Mouse (Mus musculus): ENCODE results near the gene Celsr2. TPM values are rescaled to one million over a fixed set of nuclear protein-coding genes. Genes with fewer than 3 reads are reported as not detected.

Gene Celsr2
- polyA plus RNA-seq, 1 experiment: not detected

DNA sequence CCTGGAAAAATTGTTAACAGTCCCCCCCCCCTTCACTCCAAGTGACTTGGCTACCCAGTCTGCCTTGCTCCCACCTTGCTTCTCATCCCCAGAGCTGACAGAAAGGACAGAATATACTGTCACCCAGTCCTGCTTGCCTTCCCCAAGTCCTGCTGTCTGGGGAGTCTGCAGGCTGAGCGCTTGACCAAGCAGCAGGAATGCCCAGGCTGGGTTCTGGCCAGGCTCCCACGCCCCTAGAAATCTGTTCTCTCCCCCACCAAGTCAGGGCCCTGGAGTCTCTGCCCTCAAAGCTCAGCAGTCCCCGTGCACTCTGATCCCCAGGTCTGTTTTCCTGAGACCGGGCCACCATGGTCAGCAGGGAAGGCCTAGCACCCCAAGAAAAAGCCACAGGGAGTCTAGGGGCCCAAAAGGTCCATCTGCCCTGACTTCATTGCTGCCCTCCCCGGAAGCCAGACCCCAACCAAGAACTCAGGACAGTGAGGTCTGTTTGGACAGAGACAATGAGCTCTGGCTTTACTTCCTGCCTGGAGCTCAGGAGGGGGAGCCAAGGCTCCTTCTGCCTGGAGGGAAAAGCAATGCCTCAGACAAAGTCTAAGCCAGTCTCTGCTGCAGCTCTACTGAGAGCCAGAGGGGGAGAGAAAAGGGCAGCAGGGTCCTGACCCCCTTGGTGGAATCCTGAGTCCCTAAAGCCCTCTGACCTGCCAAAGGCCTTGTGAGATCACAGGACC is 4.2 kb downstream of the Celsr2 start:
- H3K36me3 ChIP-seq (ENCODE audit: control insufficient read depth, insufficient read depth): no peaks in the 10 kb centered on the region

DNA sequence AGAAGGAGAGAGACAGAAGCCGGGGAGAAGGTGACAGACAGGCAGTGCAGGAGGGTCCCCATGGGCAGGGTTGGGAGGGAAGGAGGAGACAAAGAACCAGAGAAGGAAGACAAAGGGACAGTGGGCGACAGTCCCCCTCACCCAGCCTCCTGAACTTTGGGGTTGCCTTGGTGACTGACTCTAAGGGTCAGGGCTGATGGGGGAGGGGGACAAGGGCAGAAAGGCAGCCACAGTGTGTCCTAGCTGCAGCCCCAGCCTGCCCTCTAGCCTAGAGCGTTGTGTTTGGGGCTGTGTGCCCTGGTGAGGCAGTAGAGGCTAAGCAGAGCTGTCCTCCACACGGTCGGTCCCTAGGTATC is 5.0 kb downstream of the Celsr2 start:
- no peak for TF ChIP-seq MAX (IDR thresholded peaks at IDR 0.05)
- TF ChIP-seq CEBPB (IDR thresholded peaks at IDR 0.05; ENCODE audit: low read depth): no peak
- no peak for TF ChIP-seq CTCF (IDR thresholded peaks at IDR 0.05; ENCODE audit: control insufficient read depth, insufficient read depth, insufficient read length)
- TF ChIP-seq MYOG (IDR thresholded peaks at IDR 0.05; ENCODE audit: control insufficient read depth, extremely low read depth, insufficient read length): no peak
- TF ChIP-seq MYOD1 (IDR thresholded peaks at IDR 0.05; ENCODE audit: control insufficient read depth, insufficient read length, low read depth): no peak
- TF ChIP-seq FOSL1 (IDR thresholded peaks at IDR 0.05; ENCODE audit: insufficient read depth, low read length, poor library complexity, severe bottlenecking): no peak
- TF ChIP-seq USF1 (IDR thresholded peaks at IDR 0.05; ENCODE audit: low read depth): no peak
- H3K4me3 ChIP-seq (ENCODE audit: insufficient read depth, poor library complexity, severe bottlenecking): no peak overlapping the region
- H3K27me3 ChIP-seq (ENCODE audit: control insufficient read depth, insufficient read depth, insufficient read length): peaks cover 67% of the 10 kb centered on the region
- H3K36me3 ChIP-seq (ENCODE audit: control insufficient read depth, insufficient read depth): no peaks in the 10 kb centered on the region
- no peaks in the 10 kb centered on the region for H3K79me2 ChIP-seq (ENCODE audit: control insufficient read depth, insufficient read depth)
- no peaks in the 10 kb centered on the region for H3K79me3 ChIP-seq (ENCODE audit: low read depth)
- no peak overlapping the region for H3ac ChIP-seq (ENCODE audit: control insufficient read depth, insufficient read length, low read depth)

More for the DNA sequence above, 4.2 kb downstream of the Celsr2 start:
- H3K79me3 ChIP-seq (ENCODE audit: low read depth): no peaks in the 10 kb centered on the region
- no peaks in the 10 kb centered on the region for H3K79me2 ChIP-seq (ENCODE audit: control insufficient read depth, insufficient read depth)
- H3K4me3 ChIP-seq (ENCODE audit: insufficient read depth, poor library complexity, severe bottlenecking): no peak overlapping the region
- H3ac ChIP-seq (ENCODE audit: control insufficient read depth, insufficient read length, low read depth): no peak overlapping the region
- peaks cover 66% of the 10 kb centered on the region for H3K27me3 ChIP-seq (ENCODE audit: control insufficient read depth, insufficient read depth, insufficient read length)
- TF ChIP-seq MAX (IDR thresholded peaks at IDR 0.05) (no peak), CEBPB (IDR thresholded peaks at IDR 0.05; ENCODE audit: low read depth) (no peak), MYOG (IDR thresholded peaks at IDR 0.05; ENCODE audit: control insufficient read depth, extremely low read depth, insufficient read length) (no peak), FOSL1 (IDR thresholded peaks at IDR 0.05; ENCODE audit: insufficient read depth, low read length, poor library complexity, severe bottlenecking) (no peak), USF1 (IDR thresholded peaks at IDR 0.05; ENCODE audit: low read depth) (no peak), MYOD1 (IDR thresholded peaks at IDR 0.05; ENCODE audit: control insufficient read depth, insufficient read length, low read depth) (no peak), CTCF (IDR thresholded peaks at IDR 0.05; ENCODE audit: control insufficient read depth, insufficient read depth, insufficient read length) (no peak)

GRCm38 (mm10) chr3:108409656-108410358 is 5.5 kb downstream of the Celsr2 start:
- Histone ChIP-seq H3K79me2 (ENCODE audit: control insufficient read depth, insufficient read depth) (no peaks in the 10 kb centered on the region), H3K36me3 (ENCODE audit: control insufficient read depth, insufficient read depth) (no peaks in the 10 kb centered on the region), H3K79me3 (ENCODE audit: low read depth) (no peaks in the 10 kb centered on the region), H3ac (ENCODE audit: control insufficient read depth, insufficient read length, low read depth) (no peak overlapping the region), H3K27me3 (ENCODE audit: control insufficient read depth, insufficient read depth, insufficient read length) (peaks cover 66% of the 10 kb centered on the region), H3K4me3 (ENCODE audit: insufficient read depth, poor library complexity, severe bottlenecking) (no peak overlapping the region)
- TF ChIP-seq MAX (IDR thresholded peaks at IDR 0.05) (no peak), MYOG (IDR thresholded peaks at IDR 0.05; ENCODE audit: control insufficient read depth, extremely low read depth, insufficient read length) (no peak), USF1 (IDR thresholded peaks at IDR 0.05; ENCODE audit: low read depth) (no peak), CTCF (IDR thresholded peaks at IDR 0.05; ENCODE audit: control insufficient read depth, insufficient read depth, insufficient read length) (no peak), MYOD1 (IDR thresholded peaks at IDR 0.05; ENCODE audit: control insufficient read depth, insufficient read length, low read depth) (no peak), FOSL1 (IDR thresholded peaks at IDR 0.05; ENCODE audit: insufficient read depth, low read length, poor library complexity, severe bottlenecking) (no peak), CEBPB (IDR thresholded peaks at IDR 0.05; ENCODE audit: low read depth) (no peak)

- TF ChIP-seq FOSL1 (IDR thresholded peaks at IDR 0.05; ENCODE audit: insufficient read depth, low read length, poor library complexity, severe bottlenecking): no peak
- no peak for TF ChIP-seq CTCF (IDR thresholded peaks at IDR 0.05; ENCODE audit: control insufficient read depth, insufficient read depth, insufficient read length)
- no peak for TF ChIP-seq MYOD1 (IDR thresholded peaks at IDR 0.05; ENCODE audit: control insufficient read depth, insufficient read length, low read depth)
- TF ChIP-seq USF1 (IDR thresholded peaks at IDR 0.05; ENCODE audit: low read depth): no peak
- TF ChIP-seq MAX (IDR thresholded peaks at IDR 0.05): no peak
- no peak for TF ChIP-seq MYOG (IDR thresholded peaks at IDR 0.05; ENCODE audit: control insufficient read depth, extremely low read depth, insufficient read length)
- no peak for TF ChIP-seq CEBPB (IDR thresholded peaks at IDR 0.05; ENCODE audit: low read depth)
- Histone ChIP-seq H3K27me3 (ENCODE audit: control insufficient read depth, insufficient read depth, insufficient read length) (peaks cover 74% of the 10 kb centered on the region), H3K4me3 (ENCODE audit: insufficient read depth, poor library complexity, severe bottlenecking) (no peak overlapping the region), H3ac (ENCODE audit: control insufficient read depth, insufficient read length, low read depth) (no peak overlapping the region), H3K79me3 (ENCODE audit: low read depth) (no peaks in the 10 kb centered on the region), H3K36me3 (ENCODE audit: control insufficient read depth, insufficient read depth) (no peaks in the 10 kb centered on the region), H3K79me2 (ENCODE audit: control insufficient read depth, insufficient read depth) (no peaks in the 10 kb centered on the region)
Observed at GRCm38 (mm10) chr3:108408517-108409008, 6.8 kb downstream of the Celsr2 start.

DNA sequence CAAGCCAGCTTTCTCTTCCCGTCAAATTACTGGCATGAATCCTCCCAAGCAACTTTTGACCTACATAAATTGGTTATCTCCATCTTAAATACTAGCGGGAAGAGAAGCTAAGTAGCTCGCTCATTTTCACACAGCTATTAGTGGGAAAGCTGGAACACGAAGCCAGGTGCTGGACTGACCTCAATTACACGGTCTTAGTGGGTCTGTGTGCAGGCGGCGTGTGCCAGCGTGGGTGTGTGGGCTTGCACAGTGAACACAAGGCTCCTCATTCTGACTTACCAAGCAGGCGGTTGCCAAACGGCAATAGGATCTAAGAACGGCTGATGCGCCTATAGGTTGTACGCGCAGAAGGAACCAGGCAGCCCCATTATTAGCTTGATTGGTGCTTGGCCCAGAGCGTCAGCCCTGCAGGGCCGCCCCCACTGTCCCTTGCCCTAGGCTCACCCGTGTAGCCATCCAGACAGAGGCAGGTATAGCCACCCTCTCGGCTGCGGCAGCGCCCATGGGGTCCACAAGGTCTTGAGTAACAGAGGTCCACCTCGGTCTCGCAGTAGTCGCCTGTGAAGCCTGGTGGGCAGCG is 9.0 kb downstream of the Celsr2 start:
- H3ac ChIP-seq (ENCODE audit: control insufficient read depth, insufficient read length, low read depth): no peak overlapping the region
- no peaks in the 10 kb centered on the region for H3K79me3 ChIP-seq (ENCODE audit: low read depth)
- no peaks in the 10 kb centered on the region for H3K79me2 ChIP-seq (ENCODE audit: control insufficient read depth, insufficient read depth)
- TF ChIP-seq FOSL1 (IDR thresholded peaks at IDR 0.05; ENCODE audit: insufficient read depth, low read length, poor library complexity, severe bottlenecking) (no peak), MAX (IDR thresholded peaks at IDR 0.05) (no peak), USF1 (IDR thresholded peaks at IDR 0.05; ENCODE audit: low read depth) (no peak), CEBPB (IDR thresholded peaks at IDR 0.05; ENCODE audit: low read depth) (no peak), MYOD1 (IDR thresholded peaks at IDR 0.05; ENCODE audit: control insufficient read depth, insufficient read length, low read depth) (no peak), MYOG (IDR thresholded peaks at IDR 0.05; ENCODE audit: control insufficient read depth, extremely low read depth, insufficient read length) (no peak), CTCF (IDR thresholded peaks at IDR 0.05; ENCODE audit: control insufficient read depth, insufficient read depth, insufficient read length) (no peak)
- H3K36me3 ChIP-seq (ENCODE audit: control insufficient read depth, insufficient read depth): no peaks in the 10 kb centered on the region
- H3K27me3 ChIP-seq (ENCODE audit: control insufficient read depth, insufficient read depth, insufficient read length): peaks cover 85% of the 10 kb centered on the region
- no peak overlapping the region for H3K4me3 ChIP-seq (ENCODE audit: insufficient read depth, poor library complexity, severe bottlenecking)
